8 mouse cellular contexts compared by ENCODE assay signal in the genomic region with DNA sequence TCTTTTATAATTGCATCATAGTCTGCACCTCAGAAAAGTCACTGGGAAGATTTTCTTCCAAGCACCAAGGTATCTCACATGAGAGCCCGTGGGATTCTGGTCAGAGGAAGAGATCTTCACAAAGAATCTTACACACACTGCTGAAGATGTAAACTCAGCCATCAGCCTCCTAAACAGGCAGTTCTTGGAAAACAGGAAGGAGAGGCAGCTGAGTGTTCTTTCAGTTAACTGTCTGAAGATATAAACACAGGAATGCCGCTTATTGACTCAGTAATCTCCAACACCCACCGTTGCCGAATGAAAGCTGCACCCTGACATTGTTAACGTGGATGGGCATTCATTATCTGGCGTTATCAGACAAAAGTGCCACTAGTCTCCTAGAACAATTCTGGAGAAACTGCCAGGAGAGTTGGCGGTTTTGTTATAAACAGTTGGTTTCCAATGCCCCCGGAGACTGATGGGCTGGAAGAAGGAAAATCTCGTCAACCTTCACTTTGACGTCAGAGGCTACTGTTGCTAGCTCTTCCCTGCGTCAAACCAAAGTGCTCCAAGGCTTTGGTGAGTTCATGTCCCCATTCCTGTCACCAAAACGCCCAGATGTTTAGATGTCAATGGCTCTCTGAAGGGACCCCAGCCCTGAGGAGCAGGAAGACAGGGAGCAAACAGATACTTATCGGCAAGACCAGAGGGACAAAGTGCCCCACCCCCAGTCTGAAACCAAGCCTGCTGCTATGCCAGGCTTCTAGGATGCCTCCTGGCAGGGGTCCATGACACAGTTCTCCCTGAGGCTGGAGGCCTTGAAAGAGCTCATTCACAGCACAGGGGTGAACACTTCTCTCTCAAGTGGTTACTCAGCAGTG.
DNase-seq lines count a peak whose midpoint lies in the region; ATAC-seq and TF ChIP-seq lines count a peak whose summit lies in the region.

No protein-coding gene starts in this region.

- no peak for TF ChIP-seq POLR2A in brain, embryonic 14.5 days (IDR thresholded peaks at IDR 0.05; ENCODE audit: borderline replicate concordance, extremely low read depth, insufficient read depth, insufficient read length, poor library complexity, severe bottlenecking)

- no peaks in the 10 kb centered on the region for H3K36me3 ChIP-seq in kidney, embryonic 15.5 days
- no peaks in the 10 kb centered on the region for H3K36me3 ChIP-seq in heart, embryonic 15.5 days
- H3K36me3 ChIP-seq in midbrain, embryonic 16.5 days (ENCODE audit: control insufficient read depth, insufficient read depth, low read length): no peaks in the 10 kb centered on the region

- TF ChIP-seq CTCF in brain, embryonic 14.5 days (IDR thresholded peaks at IDR 0.05; ENCODE audit: borderline replicate concordance, extremely low read depth, insufficient read depth, insufficient read length): no peak

- H3K4me3 ChIP-seq in kidney, embryonic 15.5 days (replicated peaks): no peak overlapping the region
- H3K4me3 ChIP-seq in heart, embryonic 15.5 days: no peak overlapping the region
- no peak overlapping the region for H3K4me3 ChIP-seq in midbrain, embryonic 16.5 days (ENCODE audit: low read depth, low read length)

- 58% methylated on average over 13 of the region's 13 CpGs for WGBS in kidney, embryonic 15.5 days
- 23% methylated on average over 13 of the region's 13 CpGs for WGBS in heart, embryonic 15.5 days
- 55% methylated on average over 13 of the region's 13 CpGs for WGBS in midbrain, embryonic 16.5 days

- no peak for DNase-seq in kidney, adult 8-10 months
- DNase-seq in brain, embryonic 14.5 days (ENCODE audit: low read depth): peak; percentile 82
- DNase-seq in layer of hippocampus, postnatal 14 days (ENCODE audit: low spot score in 2 of 2): peak; percentile 28 to 59

- ATAC-seq in kidney, embryonic 15.5 days (replicated peaks; ENCODE audit: low FRiP score): no peak
- ATAC-seq in heart, embryonic 15.5 days (replicated peaks; ENCODE audit: insufficient number of reproducible peaks, insufficient read depth, low FRiP score, low read depth): no peak
- peak; percentile 62; the same call in 1 of the 2 replicates for ATAC-seq in midbrain, embryonic 16.5 days
- ATAC-seq in inflammation-experienced regulatory T-cells, adult 6 months: no peak
- no peak for ATAC-seq in megakaryocyte-erythroid progenitor cell, adult 5-6 weeks (replicated peaks; ENCODE audit: low FRiP score, low TSS enrichment, poor library complexity, severe bottlenecking)

- H3K9ac ChIP-seq in kidney, embryonic 15.5 days: no peak overlapping the region
- no peak overlapping the region for H3K9ac ChIP-seq in heart, embryonic 15.5 days
- H3K9ac ChIP-seq in midbrain, embryonic 16.5 days (ENCODE audit: low read depth, low read length): no peak overlapping the region

- H3K9me3 ChIP-seq in kidney, embryonic 15.5 days (replicated peaks): 0 out of 2 replicates have a peak, but pooled peaks cover 3% of the 10 kb centered on the region
- no peaks in the 10 kb centered on the region for H3K9me3 ChIP-seq in heart, embryonic 15.5 days (replicated peaks)
- H3K9me3 ChIP-seq in midbrain, embryonic 16.5 days (replicated peaks; ENCODE audit: control insufficient read depth, low read length, poor library complexity, severe bottlenecking): no peaks in the 10 kb centered on the region

- peak overlapping the region; percentile 1; the same call in 1 of the 2 replicates for H3K27ac ChIP-seq in kidney, embryonic 15.5 days
- no peak overlapping the region for H3K27ac ChIP-seq in heart, embryonic 15.5 days
- no peak overlapping the region for H3K27ac ChIP-seq in midbrain, embryonic 16.5 days (ENCODE audit: low read length)

- H3K4me2 ChIP-seq in kidney, embryonic 15.5 days: no peak overlapping the region
- peak overlapping the region; percentile 36 for H3K4me2 ChIP-seq in heart, embryonic 15.5 days
- no peak overlapping the region for H3K4me2 ChIP-seq in midbrain, embryonic 16.5 days (ENCODE audit: low read length)

- no peaks in the 10 kb centered on the region for H3K27me3 ChIP-seq in kidney, embryonic 15.5 days
- no peaks in the 10 kb centered on the region for H3K27me3 ChIP-seq in heart, embryonic 15.5 days
- H3K27me3 ChIP-seq in midbrain, embryonic 16.5 days (ENCODE audit: control insufficient read depth, insufficient read depth, low read depth, low read length): no peaks in the 10 kb centered on the region

- H3K4me1 ChIP-seq in kidney, embryonic 15.5 days: peaks cover 17% of the 10 kb centered on the region
- peaks cover 14% of the 10 kb centered on the region for H3K4me1 ChIP-seq in heart, embryonic 15.5 days (replicated peaks)
- no peaks in the 10 kb centered on the region; the same call in 1 of the 2 replicates for H3K4me1 ChIP-seq in midbrain, embryonic 16.5 days (ENCODE audit: control insufficient read depth, insufficient read depth, low read length)

Comparison
In these comparisons a context has a peak if more than half of its experiments do, and no peak if none do; other contexts are left out.
1. DNase-seq: peak in brain, embryonic 14.5 days (single experiment) and layer of hippocampus, postnatal 14 days (2 of 2); none in kidney, adult 8-10 months (0 of 2).